Mouse (Mus musculus): ENCODE measurements around the gene Cdan1. TPM values are rescaled to one million over a fixed set of nuclear protein-coding genes. Genes with fewer than 3 reads are reported as not detected.
A peak's percentile ranks its signal among the peaks of the same experiment; 100 is the strongest.

Gene Cdan1
- 10 to 100 TPM; 13.2 to 20.8 TPM for total RNA-seq (2021)
- long read RNA-seq, experiment 1, partial matches to known transcripts, result 3 of 10 reads
- long read RNA-seq, experiment 1, other reads (novel, unspliced or antisense), result 7 of 10 reads
- long read RNA-seq, experiment 2, partial matches to known transcripts, result 2 of 9 reads
- long read RNA-seq, experiment 2, other reads (novel, unspliced or antisense), result 7 of 9 reads

- DNase-seq, result peak; percentile 64
Measured at GRCm38 (mm10) chr2:120849449-120850423, at the start of gene Cdan1. Cdan1 (minus strand) TSS chr2:120850128.

GRCm38 (mm10) chr2:120896361-120896760, 46.4 kb upstream of the Cdan1 start:
- peak; percentile 29 for DNase-seq

- DNase-seq, result no peak
Measured at GRCm38 (mm10) chr2:120887601-120888000, 37.7 kb upstream of the Cdan1 start.

- no peak for DNase-seq
Measured at GRCm38 (mm10) chr2:120873192-120873591, 23.3 kb upstream of the Cdan1 start.

- peak; percentile 47 for DNase-seq
Measured at GRCm38 (mm10) chr2:120871447-120872336, 21.8 kb upstream of the Cdan1 start.

GRCm38 (mm10) chr2:120867336-120867735, 17.4 kb upstream of the Cdan1 start:
- DNase-seq, result peak; percentile 64

- DNase-seq, result peak; percentile 51
Measured at GRCm38 (mm10) chr2:120866561-120866960, 16.6 kb upstream of the Cdan1 start.

GRCm38 (mm10) chr2:120863389-120863788, 13.5 kb upstream of the Cdan1 start:
- no peak for DNase-seq

GRCm38 (mm10) chr2:120860699-120861098, 10.8 kb upstream of the Cdan1 start:
- DNase-seq, result no peak

- DNase-seq, result no peak
Measured at GRCm38 (mm10) chr2:120858131-120858530, 8.2 kb upstream of the Cdan1 start.

GRCm38 (mm10) chr2:120853151-120853550, 3.2 kb upstream of the Cdan1 start:
- DNase-seq, result no peak

GRCm38 (mm10) chr2:120852626-120853025, 2.7 kb upstream of the Cdan1 start:
- no peak for DNase-seq

GRCm38 (mm10) chr2:120850424-120851082, 625 bp upstream of the Cdan1 start, which contains the start of gene Ttbk2:
Ttbk2 (minus strand) TSS chr2:120850604.
- DNase-seq, result peak; percentile 99

- DNase-seq, result no peak
Measured at GRCm38 (mm10) chr2:120845280-120845679, 4.6 kb downstream of the Cdan1 start.

GRCm38 (mm10) chr2:120843990-120844389, 5.9 kb downstream of the Cdan1 start:
- DNase-seq, result no peak

- no peak for DNase-seq
Measured at GRCm38 (mm10) chr2:120841211-120841610, 8.7 kb downstream of the Cdan1 start.

- no peak for DNase-seq
Measured at GRCm38 (mm10) chr2:120835167-120835566, 14.8 kb downstream of the Cdan1 start.

GRCm38 (mm10) chr2:120826936-120827638, 22.8 kb downstream of the Cdan1 start:
- no peak for DNase-seq

- DNase-seq, result no peak
Measured at GRCm38 (mm10) chr2:120770265-120770935, 79.5 kb downstream of the Cdan1 start.

GRCm38 (mm10) chr2:120761922-120762321, 88.0 kb downstream of the Cdan1 start:
- DNase-seq, result no peak

All from adrenal gland, postnatal 10 days (tissue).